Mouse (Mus musculus) CD4-positive helper T cell, adult 2 months (primary cell): Measurements from ENCODE around the gene L2hgdh.
A peak's percentile ranks its signal among the peaks of the same experiment; 100 is the strongest.

Source experiments
- DNase-seq: peaks from one replicate; pipeline ENCODE4 v3.0.0-alpha.2; 2012; ENCODE audit warnings: low read depth, missing footprints, low spot score

Gene L2hgdh

DNA sequence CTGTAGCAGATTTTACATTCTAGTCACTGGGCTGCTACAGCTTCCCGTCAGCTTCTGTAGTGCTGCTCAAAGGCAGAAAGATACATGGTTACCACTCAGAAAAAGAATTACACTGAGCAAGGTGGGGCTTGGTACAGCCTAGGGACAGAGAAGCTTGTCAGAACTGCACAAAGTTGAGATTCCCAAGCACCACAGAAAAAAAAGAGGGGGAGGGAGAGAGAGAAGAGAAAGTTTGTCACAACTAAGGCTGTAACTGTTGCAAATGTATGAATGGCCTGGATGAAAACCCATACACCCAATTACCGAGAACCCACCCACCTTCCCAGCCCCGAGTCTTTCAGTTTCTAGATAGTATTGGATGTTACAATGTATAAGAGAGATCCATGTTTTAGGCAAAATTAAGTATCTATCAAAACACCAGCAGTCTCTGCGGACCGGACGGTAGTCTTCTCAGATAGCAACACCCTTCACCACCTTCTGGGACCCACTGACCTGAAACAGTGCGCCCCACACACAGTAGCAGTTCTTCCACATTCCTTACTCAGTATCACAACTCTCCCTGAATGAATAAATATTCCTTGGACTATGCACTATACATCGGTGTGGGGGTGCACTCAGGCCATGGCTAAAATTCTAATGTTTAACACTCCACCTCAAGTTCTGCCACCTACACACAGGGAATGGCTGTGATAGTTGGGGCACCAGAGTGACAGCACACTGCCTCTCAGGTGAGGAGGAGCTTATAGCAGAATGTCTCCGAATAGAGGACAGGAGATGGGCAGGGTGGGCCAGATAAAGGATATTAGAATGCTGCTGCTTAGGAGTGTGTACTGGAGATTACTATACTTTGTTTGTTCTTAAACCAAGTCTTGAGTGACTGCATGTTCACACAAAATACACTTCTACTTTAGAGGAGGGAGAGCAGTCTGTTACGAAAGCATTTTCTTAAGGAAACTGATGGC is 49.8 kb downstream of the L2hgdh start:
- DNase-seq = no peak

DNA sequence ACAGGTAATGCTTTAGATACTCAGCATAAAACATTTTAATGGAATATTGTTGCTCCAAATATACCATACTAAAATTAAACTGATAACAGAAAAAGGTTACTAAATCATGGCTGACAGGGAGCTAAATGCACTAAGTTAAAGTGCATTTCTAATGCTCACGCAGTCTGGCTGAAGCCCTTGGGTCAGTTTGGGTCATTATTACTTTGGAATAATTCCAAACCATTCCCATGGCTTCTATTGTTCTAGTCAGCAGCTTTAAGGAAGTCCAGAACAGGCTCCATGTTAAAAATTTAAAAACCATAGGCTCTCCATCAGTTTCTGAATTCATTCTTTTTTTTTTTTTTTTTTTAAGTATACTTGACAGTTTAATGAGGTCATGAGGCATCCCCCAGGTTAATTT is 50.5 kb downstream of the L2hgdh start:
- no peak for DNase-seq

DNA sequence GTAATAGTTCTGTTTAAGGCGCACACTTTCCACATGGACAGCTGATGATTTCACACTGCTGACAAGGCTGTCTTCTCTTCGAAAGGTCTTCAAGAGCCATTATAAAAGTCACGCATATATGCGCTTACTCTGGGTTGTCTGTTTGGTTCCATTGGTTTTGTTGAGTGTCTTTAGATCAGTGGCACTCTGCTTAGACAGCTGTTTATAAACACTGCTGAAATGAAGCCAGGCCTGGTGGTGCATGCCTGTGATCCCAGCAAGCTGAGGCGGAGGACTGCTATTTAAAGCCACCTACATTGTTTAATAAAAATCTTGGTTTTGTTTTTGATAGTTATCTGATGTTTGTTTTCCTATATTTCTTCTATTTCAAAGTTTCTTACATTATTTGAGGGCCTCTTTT is 58.0 kb downstream of the L2hgdh start:
- no peak for DNase-seq

DNA sequence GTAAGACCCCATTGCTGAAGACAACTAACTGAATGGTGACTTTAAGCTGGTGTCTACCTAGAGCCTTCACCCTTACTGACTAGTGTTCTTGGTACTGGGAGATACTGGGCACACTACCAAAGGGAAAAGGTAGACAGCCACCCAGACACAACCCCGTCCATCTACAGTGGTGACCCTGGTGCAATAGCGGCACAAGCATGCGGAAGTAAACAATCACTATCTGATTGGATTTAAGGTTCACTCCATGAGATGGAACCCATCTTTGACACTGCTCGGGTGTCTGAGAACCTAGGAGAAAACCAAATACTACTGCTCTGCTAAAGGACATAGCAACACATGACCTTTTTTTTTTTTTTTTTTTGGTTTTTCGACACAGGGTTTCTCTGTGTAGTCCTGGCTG is 63.0 kb downstream of the L2hgdh start:
- no peak for DNase-seq

DNA sequence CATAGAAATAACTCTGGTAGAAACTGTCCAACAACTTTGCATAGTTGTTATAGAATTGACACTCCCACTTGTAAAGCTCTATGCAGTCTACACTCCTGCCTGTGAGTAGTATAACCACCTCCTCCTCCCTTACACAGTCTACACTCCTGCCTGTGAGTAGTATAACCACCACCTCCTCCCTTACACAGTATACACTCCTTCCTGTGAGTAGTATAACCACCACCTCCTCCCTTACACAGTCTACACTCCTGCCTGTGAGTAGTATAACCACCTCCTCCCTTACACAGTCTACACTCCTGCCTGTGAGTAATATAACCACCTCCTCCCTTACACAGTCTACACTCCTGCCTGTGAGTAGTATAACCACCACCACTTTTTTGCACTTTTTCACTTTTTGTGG is 70.7 kb downstream of the L2hgdh start:
- peak; percentile 29 for DNase-seq

DNA sequence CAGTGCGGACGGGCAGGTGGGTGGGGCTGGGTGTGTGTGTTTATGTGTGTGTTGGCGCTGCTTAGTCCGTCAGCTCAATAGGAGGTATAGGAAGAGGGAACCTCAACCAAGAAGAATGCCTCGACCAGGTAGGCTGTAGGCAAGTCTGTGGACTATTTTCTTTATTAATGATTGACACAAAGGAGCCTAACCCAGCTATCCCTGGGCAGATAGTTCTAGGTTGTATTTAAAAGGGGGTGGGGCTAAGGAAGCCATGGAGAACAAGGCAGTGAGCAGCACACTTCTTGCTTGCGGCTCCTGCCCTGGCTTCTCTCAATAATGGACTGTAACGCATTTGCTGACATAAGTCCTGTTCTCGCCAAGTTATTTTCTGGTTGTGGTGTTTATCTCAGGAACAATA is 75.2 kb downstream of the L2hgdh start:
- DNase-seq = no peak

DNA sequence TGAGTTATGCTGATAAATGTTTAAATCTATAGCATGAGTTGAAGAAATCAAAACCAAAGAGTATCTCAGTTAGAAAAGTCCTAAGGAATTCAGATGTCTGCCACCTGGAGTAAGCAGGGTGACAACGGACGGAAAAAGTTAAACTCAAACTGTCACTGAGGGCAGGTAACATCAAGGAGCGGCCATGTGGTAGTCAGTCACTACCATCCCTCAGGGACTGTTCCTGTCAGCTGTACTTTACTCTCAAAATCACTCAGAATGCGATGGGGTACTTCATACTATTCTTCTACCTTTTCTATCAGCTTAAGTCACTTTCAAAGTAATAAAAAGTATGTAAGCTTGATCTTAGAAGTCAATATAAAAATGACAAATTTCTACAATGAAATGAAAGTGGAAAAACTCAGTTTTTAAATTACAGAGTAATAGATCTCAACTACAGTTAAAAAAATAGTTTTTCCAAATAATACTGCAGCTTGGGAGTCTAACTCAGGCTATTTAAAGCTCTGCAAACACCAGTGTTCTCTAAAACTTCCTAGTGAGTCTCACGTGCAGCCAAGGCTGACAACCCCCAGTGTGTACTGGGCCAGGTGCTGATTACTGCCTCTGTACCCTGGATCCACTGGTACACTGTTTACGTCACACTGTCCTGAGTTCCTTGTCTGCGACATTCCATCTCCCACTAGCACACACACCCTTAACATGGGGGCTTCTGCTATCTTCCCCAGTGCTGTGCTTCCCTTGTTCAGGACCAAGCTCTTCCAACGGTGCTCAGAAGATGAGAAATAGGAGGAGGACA is 78.7 kb downstream of the L2hgdh start:
- DNase-seq = no peak

DNA sequence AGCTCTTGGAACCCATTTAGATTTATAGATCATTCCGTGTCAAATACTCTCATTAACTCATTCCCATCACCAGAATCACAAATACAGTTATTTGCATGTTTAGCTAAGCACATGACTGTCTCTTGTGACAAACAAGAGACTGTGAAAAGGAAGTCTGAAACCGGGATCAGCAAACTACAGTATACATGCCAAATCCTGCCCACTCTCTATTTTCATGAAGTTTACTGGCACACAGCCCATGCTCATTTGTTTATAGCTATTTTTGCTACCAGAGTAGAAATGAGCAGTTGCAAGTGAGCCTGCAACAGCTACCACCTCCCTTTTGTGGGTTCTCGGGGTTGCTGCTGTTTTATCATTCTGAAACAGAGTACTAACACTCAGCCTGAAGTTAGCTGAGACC is 79.8 kb downstream of the L2hgdh start:
- no peak for DNase-seq

DNA sequence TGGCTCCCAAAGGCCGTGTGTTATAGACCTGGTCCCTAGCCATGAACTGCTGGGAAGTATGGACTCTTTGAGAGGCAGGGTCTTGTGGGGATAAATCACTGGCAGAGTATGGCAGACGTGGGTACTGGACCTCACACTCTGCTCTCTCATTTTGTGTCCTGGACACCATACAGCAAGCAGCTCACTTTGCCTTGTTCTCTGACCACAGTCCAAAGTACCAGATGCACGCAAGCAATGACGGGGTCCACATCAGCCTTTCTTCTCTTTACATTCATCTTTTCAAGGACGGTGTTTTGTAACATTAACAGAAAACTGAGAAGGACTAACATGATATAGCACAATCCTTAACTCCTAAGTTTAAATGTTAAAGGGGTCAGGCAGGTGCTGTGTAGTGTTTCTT is 81.8 kb downstream of the L2hgdh start:
- DNase-seq = no peak
